Mouse (Mus musculus) C2C12 (cell line): Measurements from ENCODE around the gene Lingo2. TPM values are rescaled to one million over a fixed set of nuclear protein-coding genes. Genes with fewer than 3 reads are reported as not detected.
A peak's percentile ranks its signal among the peaks of the same experiment; 100 is the strongest.

Experiments used
- H3K27me3 ChIP-seq: one replicate; pipeline ENCODE4 v1.6.1; 2011; ENCODE audit not compliant: control insufficient read depth, insufficient read depth, insufficient read length
- H3K36me3 ChIP-seq: one replicate; pipeline ENCODE4 v1.6.1; 2011; ENCODE audit not compliant: control insufficient read depth, insufficient read depth
- H3K4me3 ChIP-seq: one replicate; pipeline ENCODE4 v1.5.1; 2011; ENCODE audit warnings: mild to moderate bottlenecking, control low read depth; ENCODE audit not compliant: poor library complexity, insufficient read depth, severe bottlenecking
- H3K79me2 ChIP-seq: one replicate; pipeline ENCODE4 v1.6.1; 2011; ENCODE audit not compliant: control insufficient read depth, insufficient read depth
- H3K79me3 ChIP-seq: one replicate; pipeline ENCODE4 v1.6.1; 2011; ENCODE audit warnings: low read depth, control low read depth
- H3ac ChIP-seq: one replicate; pipeline ENCODE3; 2011; ENCODE audit warnings: low read depth; ENCODE audit not compliant: control insufficient read depth, insufficient read length
- CEBPB ChIP-seq: IDR thresholded peaks from one replicate; pipeline ENCODE4 v1.6.1; 2011; ENCODE audit warnings: low read depth, mild to moderate bottlenecking, control low read depth, moderate library complexity
- CTCF ChIP-seq: IDR thresholded peaks from one replicate; pipeline ENCODE4 v1.5.1; 2011; ENCODE audit not compliant: control insufficient read depth, insufficient read depth, insufficient read length
- FOSL1 ChIP-seq: IDR thresholded peaks from one replicate; pipeline ENCODE4 v1.8.0; 2011; ENCODE audit warnings: mild to moderate bottlenecking, low read length; ENCODE audit not compliant: poor library complexity, insufficient read depth, severe bottlenecking
- MAX ChIP-seq: IDR thresholded peaks from one replicate; pipeline ENCODE4 v1.6.1; 2011; ENCODE audit warnings: mild to moderate bottlenecking, control low read depth
- MYOD1 ChIP-seq: IDR thresholded peaks from one replicate; pipeline ENCODE4 v1.6.1; 2011; ENCODE audit warnings: low read depth; ENCODE audit not compliant: control insufficient read depth, insufficient read length
- MYOG ChIP-seq: IDR thresholded peaks from one replicate; pipeline ENCODE4 v1.6.1; 2011; ENCODE audit not compliant: control insufficient read depth, insufficient read length; ENCODE audit errors: extremely low read depth
- USF1 ChIP-seq: IDR thresholded peaks from one replicate; pipeline ENCODE4 v1.6.1; 2011; ENCODE audit warnings: low read depth, mild to moderate bottlenecking, control low read depth, moderate library complexity
- polyA plus RNA-seq: library from polyadenylated mRNA; unstranded; fragments of >200 nt; fragmentation: generic; extraction: Trizol; gene quantifications from one replicate; pipeline ENCODE4 v1.2.1, GENCODE M21; 2012; ENCODE audit warnings: missing spikeins

The Lingo2 gene
- polyA plus RNA-seq, 1 experiment = 0.05 TPM

DNA sequence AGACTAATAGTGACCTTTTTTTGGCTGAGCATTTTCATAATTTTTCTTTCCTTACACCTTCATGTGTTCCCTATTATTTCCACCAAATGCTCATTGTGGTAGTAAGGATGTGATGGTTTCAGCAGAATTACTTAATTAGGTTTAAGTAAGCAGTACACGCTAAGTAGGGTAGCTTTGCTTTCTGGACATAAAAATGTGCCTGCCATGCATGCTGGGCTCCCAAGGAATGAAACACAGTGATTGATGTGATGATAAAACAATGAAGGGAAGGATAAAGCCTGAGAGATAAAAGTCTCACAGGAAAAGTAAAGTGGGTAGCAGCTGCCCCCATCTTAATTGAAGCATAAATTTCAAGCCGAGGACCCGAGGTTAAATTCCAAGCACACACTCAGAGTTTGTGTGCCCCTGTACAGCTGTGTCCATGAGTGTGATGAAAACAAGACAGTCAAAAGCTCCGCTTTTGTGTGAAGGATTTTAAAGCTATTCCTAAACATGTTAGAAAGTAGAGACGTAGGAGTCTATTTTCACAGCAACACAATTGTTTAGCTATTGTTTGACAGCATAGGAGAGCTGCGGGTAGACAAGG is 898.7 kb downstream of the Lingo2 start:
- H3ac ChIP-seq = no peak overlapping the region
- H3K79me3 ChIP-seq = no peaks in the 10 kb centered on the region
- no peaks in the 10 kb centered on the region for H3K36me3 ChIP-seq
- H3K27me3 ChIP-seq = no peaks in the 10 kb centered on the region
- H3K79me2 ChIP-seq = no peaks in the 10 kb centered on the region
- no peak overlapping the region for H3K4me3 ChIP-seq
- TF ChIP-seq MAX (no peak), CTCF (no peak), CEBPB (no peak), FOSL1 (no peak), MYOD1 (no peak), USF1 (no peak), MYOG (no peak)

DNA sequence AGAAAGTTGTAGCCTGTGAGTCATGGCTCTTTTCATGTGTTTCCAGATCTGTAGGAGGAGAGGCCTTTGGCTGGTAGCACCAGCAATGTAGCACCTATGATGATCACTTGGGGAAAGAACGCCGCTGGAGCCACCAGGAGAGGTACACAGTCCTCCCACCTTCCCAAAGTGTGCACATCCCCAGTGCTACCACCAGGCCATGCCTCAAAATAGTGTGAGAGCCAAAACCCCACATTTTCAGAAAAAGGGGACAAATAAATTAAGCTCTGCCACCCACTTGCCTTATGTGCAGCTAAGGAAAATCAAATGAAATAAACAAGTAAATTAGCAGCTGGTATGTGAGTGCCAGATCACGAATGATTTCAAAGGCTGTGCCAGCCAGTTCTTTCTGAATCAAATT is 911.2 kb downstream of the Lingo2 start:
- Histone ChIP-seq H3K36me3 (no peaks in the 10 kb centered on the region), H3K79me3 (no peaks in the 10 kb centered on the region), H3K79me2 (no peaks in the 10 kb centered on the region), H3ac (no peak overlapping the region), H3K4me3 (no peak overlapping the region), H3K27me3 (no peaks in the 10 kb centered on the region)
- TF ChIP-seq CEBPB (no peak), MYOD1 (peak; percentile 61), MAX (no peak)

DNA sequence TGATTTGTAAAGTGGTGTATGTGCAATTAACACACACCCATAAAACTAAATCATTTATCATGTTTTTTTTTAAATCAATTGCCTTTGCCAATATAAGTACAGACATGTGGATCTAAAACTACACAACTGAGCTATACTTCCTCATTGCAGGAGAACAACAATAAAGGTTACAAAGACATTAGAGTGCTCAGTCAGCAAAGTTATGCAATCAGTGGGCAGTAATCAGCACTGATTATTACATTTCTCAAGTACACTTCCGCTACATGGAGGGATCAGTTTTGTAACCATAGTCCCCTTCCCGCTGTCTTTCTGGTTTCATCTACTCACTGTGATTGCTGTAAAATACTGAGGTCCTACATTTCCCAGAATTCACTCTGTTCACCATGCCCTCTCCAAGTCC is 912.8 kb downstream of the Lingo2 start:
- Histone ChIP-seq H3K79me2 (no peaks in the 10 kb centered on the region), H3K36me3 (no peaks in the 10 kb centered on the region), H3K79me3 (no peaks in the 10 kb centered on the region), H3ac (no peak overlapping the region), H3K4me3 (no peak overlapping the region), H3K27me3 (no peaks in the 10 kb centered on the region)
- TF ChIP-seq FOSL1 (no peak), CTCF (no peak), CEBPB (no peak), MYOD1 (no peak), MAX (no peak), USF1 (no peak), MYOG (no peak)

DNA sequence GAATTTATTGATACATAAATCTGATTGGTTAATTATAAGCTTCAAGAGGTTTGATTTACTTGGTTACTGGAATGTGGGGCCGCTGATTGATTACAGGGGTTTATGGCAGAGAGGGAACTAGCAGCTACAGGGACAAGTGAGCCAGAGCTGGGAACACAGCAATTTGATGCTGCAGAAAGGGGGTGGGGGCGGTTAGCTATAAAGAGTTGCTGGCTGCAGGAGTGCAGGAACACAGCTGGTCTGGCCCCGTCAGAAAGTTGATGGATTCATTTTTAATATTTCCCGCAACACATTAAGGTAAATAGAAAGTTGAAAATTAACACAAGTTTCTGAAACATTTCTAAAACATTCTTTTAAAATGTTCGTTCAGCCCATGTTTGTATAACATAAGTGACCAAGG is 919.5 kb downstream of the Lingo2 start:
- no peaks in the 10 kb centered on the region for H3K79me2 ChIP-seq
- no peaks in the 10 kb centered on the region for H3K36me3 ChIP-seq
- H3K4me3 ChIP-seq = no peak overlapping the region
- H3K79me3 ChIP-seq = no peaks in the 10 kb centered on the region
- no peak overlapping the region for H3ac ChIP-seq
- H3K27me3 ChIP-seq = no peaks in the 10 kb centered on the region
- no peak for TF ChIP-seq MAX
- no peak for TF ChIP-seq MYOG
- TF ChIP-seq CTCF = no peak
- TF ChIP-seq MYOD1 = no peak
- TF ChIP-seq USF1 = no peak
- TF ChIP-seq FOSL1 = no peak
- TF ChIP-seq CEBPB = no peak

DNA sequence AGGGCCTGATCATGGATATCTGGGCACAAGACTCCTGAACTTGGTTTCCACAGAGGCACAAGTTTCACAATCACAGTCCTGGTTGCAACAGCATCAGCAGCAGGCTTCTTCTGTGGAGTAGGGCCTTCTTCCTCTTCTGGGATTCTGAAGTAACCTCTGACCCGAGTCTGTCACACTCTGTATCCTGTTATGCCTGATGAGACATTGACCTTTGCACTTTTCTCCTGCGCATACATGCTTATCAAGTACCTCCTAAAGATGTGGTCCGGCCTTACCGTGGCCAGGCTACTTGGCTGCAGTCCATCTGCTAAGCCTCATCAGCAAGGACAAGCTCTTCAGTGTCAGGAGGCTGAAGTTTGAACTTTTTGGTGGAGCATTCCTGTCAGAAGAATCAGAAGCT is 937.4 kb downstream of the Lingo2 start:
- no peak for TF ChIP-seq CEBPB
- no peak for TF ChIP-seq USF1
- TF ChIP-seq FOSL1 = no peak
- no peaks in the 10 kb centered on the region for H3K27me3 ChIP-seq
- H3K36me3 ChIP-seq = no peaks in the 10 kb centered on the region

DNA sequence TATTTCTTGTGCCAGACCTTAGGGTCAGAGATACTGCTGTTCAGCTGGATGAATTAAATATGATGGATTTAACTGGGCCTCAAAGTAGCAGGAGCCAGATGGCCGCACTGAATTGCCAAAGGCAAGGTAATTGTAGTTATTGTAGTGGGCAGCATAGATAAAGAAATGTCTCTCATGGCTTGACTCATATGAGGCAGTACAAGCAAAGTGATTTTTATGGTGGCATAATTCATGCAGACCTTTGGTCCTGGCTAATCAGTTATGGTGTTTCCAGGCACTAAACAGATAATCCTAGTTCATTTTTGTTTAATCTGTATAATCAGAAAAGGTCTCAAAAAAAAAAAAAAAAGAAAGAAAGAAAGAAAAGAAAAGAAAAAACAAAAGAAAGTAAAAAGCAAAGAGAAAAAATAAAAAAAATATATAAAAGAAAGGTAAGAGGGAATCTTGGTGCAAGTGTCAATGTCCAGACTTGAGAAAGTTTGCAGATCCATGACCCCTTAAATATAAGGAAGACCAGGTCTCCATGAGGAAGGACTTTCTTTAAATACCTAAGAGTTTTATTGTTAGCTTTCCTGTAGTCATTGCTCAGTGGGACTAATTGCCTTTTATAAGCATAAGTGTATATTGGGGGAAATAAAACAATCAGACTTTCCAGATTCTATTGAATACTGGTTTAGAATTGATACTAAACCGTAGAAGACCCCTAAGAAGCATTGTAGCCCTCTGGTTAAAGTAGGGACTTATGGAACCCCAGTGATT is 959.4 kb downstream of the Lingo2 start:
- Histone ChIP-seq H3K36me3 (no peaks in the 10 kb centered on the region), H3K79me3 (no peaks in the 10 kb centered on the region), H3K27me3 (no peaks in the 10 kb centered on the region), H3K4me3 (no peak overlapping the region), H3ac (no peak overlapping the region), H3K79me2 (no peaks in the 10 kb centered on the region)
- TF ChIP-seq MYOD1 (no peak), CTCF (no peak), FOSL1 (no peak), MAX (no peak), MYOG (no peak), CEBPB (no peak), USF1 (no peak)

More for the DNA sequence above, 937.4 kb downstream of the Lingo2 start:
- H3K79me3 ChIP-seq = no peaks in the 10 kb centered on the region
- H3K4me3 ChIP-seq = no peak overlapping the region
- no peaks in the 10 kb centered on the region for H3K79me2 ChIP-seq
- no peak overlapping the region for H3ac ChIP-seq
